Mouse (Mus musculus) testis, postnatal 14 days (tissue): ENCODE measurements at regions not wholly inside any gene's neighbourhood (a gene's known extent, or its start where the extent isn't known, plus 50 kb on each side); places are given as distances from the start of the nearest gene placed in this dataset.

ENCODE experiments used
- DNase-seq: peaks from one replicate; pipeline ENCODE4 v3.0.0; 2021; ENCODE audit warnings: low spot score

DNA sequence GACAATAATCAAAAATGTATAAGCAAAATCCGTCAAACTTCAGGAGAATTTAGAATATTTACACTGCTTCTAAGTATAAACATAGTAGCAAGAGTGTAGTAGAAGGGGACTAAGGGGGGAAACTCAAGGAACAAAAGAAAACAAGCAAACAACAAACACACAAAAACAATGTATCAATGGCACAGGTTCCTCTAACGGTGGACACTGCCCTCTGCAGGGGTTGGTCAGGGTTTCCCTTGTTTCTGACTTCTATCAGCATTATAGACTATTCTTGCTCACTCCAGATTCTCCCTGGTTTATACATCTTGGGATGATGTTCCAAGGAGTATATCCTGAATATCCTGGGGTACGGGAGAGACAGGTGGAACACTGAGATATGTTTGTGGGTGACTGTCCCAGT, 147.3 kb upstream of the Ppp2r3a start:
- DNase-seq = no peak

- DNase-seq = no peak
These were observed 117.8 kb upstream of the Ppp2r3a start for GRCm38 (mm10) chr9:101369380-101369779.

DNA sequence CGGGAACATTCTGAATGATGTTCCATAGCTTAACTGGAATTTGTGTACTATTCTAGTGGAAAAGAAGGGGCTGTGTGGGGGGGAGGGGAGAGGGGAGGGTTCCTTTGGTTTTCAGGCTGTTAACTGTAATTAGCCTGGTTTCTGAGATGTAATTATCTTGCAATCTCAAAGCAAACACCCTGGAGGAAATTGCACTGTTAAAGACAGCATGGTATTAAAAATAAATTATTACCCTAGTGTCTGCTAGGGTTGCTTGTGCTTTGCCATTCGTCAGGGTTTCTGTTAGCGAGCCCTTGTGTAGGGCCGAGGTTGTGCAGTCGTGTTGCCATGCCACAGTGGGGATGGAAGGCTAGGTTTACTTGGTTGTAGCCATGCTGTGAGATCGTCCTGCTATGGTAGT, 105.0 kb upstream of the Ppp2r3a start:
- DNase-seq = no peak

GRCm38 (mm10) chr9:101348771-101349170, 97.2 kb upstream of the Ppp2r3a start:
- no peak for DNase-seq

- no peak for DNase-seq
These were observed 91.3 kb upstream of the Ppp2r3a start for GRCm38 (mm10) chr9:101342887-101343286.

DNA sequence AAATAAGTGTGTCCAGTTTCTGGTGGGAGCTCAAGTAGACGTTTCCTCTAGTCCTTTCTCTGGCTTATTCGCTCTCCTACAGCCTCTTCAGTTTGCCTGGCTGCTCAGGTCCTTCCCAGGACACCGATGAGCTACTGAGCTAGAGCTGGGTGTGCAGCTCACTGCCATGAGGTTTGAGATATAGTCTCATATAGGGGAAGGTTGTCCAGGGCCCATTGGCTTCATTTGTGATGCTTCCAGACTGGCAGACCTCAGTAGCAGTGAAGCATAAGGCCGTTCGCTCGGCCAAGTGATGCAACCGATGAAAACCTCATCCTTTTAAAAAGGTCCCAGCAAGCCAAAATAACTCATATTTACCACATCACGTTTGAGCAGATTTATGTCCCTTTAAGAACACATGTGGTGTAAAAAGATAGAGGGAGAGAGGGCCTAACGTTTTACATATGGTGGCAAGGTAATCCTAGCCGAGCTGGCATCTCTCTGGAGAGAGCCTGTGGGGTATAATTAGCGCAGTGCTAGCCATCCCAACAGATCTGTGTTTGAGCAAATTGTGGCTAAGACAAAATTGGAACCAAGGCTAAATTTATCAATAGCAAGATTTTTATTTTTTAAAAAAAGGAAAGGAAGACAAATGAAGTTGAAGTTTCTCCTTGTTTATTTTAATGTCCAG, 89.3 kb upstream of the Ppp2r3a start:
- no peak for DNase-seq

- no peak for DNase-seq
These were observed 77.6 kb upstream of the Ppp2r3a start for GRCm38 (mm10) chr9:101329032-101329824.

GRCm38 (mm10) chr9:101326961-101327360, 75.4 kb upstream of the Ppp2r3a start:
- DNase-seq = no peak

DNA sequence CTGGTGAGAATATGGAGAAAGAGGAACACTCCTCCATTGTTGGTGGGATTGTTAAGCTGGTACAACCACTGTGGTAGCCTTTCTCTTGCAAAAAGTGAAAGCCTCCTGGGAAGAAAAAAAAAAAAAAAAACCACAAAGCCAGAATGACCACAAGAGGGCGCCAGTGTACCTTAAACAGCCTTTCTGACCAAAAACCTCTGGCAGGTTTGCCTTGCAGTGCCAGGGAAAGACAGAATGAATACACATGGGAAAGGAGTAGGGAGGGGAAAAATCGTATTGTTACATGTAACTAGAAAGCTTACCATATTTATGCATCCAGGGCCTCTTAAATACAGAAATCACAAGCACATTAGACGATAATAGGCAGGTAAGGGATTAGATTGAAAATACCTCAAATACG, 62.4 kb upstream of the Ppp2r3a start:
- DNase-seq = no peak

- no peak for DNase-seq
These were observed 54.9 kb upstream of the Ppp2r3a start for GRCm38 (mm10) chr9:101306408-101306935.

DNA sequence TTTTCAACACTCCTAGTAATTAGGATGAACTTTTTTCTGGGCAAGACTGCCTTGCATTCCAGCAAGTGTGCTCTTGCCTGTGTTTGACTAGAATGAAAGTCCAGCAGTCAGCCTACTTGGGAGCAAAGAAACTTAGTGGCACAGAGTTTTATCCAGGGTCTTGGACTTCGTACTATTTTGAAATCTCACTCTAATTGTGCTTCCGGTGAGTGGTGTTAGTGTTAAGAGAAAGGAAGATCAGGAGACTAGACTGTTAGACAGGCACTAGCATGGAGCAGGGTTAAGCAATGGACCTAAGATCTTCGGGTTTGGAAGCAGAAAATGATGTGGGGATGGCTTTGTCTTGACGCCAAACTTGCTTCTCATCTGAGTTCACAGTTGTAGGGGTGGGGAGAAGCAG, 54.1 kb upstream of the Ppp2r3a start:
- no peak for DNase-seq
